Mouse (Mus musculus) intestine, postnatal 0 days (tissue): ENCODE measurements around the gene Map3k20. TPM values are rescaled to one million over a fixed set of nuclear protein-coding genes. Genes with fewer than 3 reads are reported as not detected.
A peak's percentile ranks its signal among the peaks of the same experiment; 100 is the strongest.

Source experiments
- ATAC-seq: fragments of 200-750 bp; cut with Nextera tagmentation; 2 replicates; pipeline ENCODE4 v1.8.0; 2017; ENCODE audit warnings: mild to moderate bottlenecking, moderate TSS enrichment, moderate library complexity
- H3K27ac ChIP-seq: fragments of 300-500 bp; sonication (generic); 2 replicates; pipeline ENCODE4 v1.5.1; 2014; ENCODE audit warnings: mild to moderate bottlenecking, low read depth, low read length, moderate library complexity
- H3K27me3 ChIP-seq: fragments of 300-500 bp; sonication (generic); replicated peaks from 2 replicates; pipeline ENCODE4 v1.6.1; 2014; ENCODE audit warnings: low read length, mixed read lengths; ENCODE audit not compliant: control insufficient read depth, insufficient read depth
- H3K36me3 ChIP-seq: fragments of 300-500 bp; sonication (generic); 2 replicates; pipeline ENCODE4 v1.6.1; 2014; ENCODE audit warnings: mild to moderate bottlenecking, moderate library complexity; ENCODE audit not compliant: control insufficient read depth, insufficient read depth
- H3K4me1 ChIP-seq: fragments of 300-500 bp; sonication (generic); replicated peaks from 2 replicates; pipeline ENCODE4 v1.6.1; 2014; ENCODE audit warnings: antibody characterized with exemption, low read length, mixed read lengths; ENCODE audit not compliant: control insufficient read depth, insufficient read depth
- H3K4me2 ChIP-seq: fragments of 300-500 bp; sonication (generic); replicated peaks from 2 replicates; pipeline ENCODE4 v1.6.1; 2014; ENCODE audit warnings: low read depth, mild to moderate bottlenecking, moderate library complexity
- H3K4me3 ChIP-seq: fragments of 300-500 bp; sonication (generic); 2 replicates; pipeline ENCODE4 v1.5.1; 2014; ENCODE audit warnings: low read depth, low read length
- H3K9ac ChIP-seq: fragments of 300-500 bp; sonication (generic); 2 replicates; pipeline ENCODE4 v1.6.1; 2014; ENCODE audit warnings: mild to moderate bottlenecking, low read depth, low read length
- H3K9me3 ChIP-seq: fragments of 300-500 bp; sonication (generic); 2 replicates; pipeline ENCODE4 v1.6.1; 2016; ENCODE audit warnings: mixed run types; ENCODE audit not compliant: control insufficient read depth
- CTCF ChIP-seq: sonication (generic); IDR thresholded peaks from 2 replicates; pipeline ENCODE4 v1.5.1; 2016; ENCODE audit warnings: low read depth, mild to moderate bottlenecking, control low read depth, antibody characterized with exemption, moderate library complexity
- WGBS: fragments of 180-500 bp; shearing (Covaris S2); extraction: QIAGEN DNeasy Blood & Tissue Kit; methylation state at CpG from one replicate; pipeline ENCODE4 v1.1.7; 2014; 5-methylcytosine and 5-hydroxymethylcytosine counted together
- polyA plus RNA-seq: library from polyadenylated mRNA; unstranded; fragments of >200 nt; fragmentation: Nextera tagmentation; extraction: Ambion mirVana; gene quantifications from 2 replicates; pipeline ENCODE4 v1.2.1, GENCODE M21; 2015

Gene Map3k20
- polyA plus RNA-seq, 1 experiment from 2014 or later = 9.0 TPM

DNA sequence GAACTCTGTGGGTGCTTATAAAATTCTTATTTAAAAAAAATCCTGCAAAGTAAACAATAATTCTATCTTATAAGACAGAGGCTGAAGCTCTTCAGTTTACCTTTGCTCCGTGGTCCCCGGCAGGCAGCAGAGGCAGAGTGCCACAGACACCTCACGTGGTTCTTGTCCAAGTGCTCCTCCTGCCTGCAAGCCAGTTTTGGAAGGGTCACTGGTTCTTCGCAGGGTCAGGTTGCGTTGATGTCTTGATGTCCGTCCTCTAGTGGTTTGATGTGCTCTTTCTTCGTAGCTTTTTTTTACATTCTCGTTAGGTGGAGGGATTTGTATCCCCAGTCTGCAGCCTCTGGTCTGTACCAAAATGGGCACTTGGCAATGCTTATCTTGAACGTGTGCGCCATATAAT lies 71.0 kb downstream of the Map3k20 start:
- WGBS = 86% methylated on average over 10 of the region's 10 CpGs
- no peaks in the 10 kb centered on the region for H3K9me3 ChIP-seq

DNA sequence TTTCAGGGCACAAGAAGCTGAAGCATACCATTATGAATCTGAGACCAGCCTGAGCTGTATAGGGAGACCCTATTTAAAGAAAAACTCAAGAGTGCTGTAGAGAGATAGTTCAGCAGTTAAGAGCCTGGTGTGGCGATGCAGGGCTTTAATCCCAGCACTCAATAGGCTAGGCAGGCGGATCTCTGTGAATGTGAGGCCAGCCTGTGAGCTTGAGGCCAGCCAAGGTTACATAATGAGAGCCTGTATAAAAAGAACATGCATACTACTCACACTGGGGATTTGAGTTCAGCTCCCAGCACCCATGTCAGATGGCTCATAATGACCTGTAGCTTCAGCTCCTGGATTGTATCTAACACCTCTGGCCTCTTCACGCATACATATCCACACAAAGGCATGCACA lies 76.1 kb downstream of the Map3k20 start:
- H3K9me3 ChIP-seq = no peaks in the 10 kb centered on the region
- H3K27me3 ChIP-seq = no peaks in the 10 kb centered on the region
- no peak for TF ChIP-seq CTCF
- 85% methylated on average over 3 of the region's 3 CpGs for WGBS
- H3K36me3 ChIP-seq = peaks cover 2% of the 10 kb centered on the region; the same call in 1 of the 2 replicates
- no peak overlapping the region for H3K4me3 ChIP-seq
- no peak for ATAC-seq
- peaks cover 5% of the 10 kb centered on the region for H3K4me1 ChIP-seq
- no peak overlapping the region for H3K4me2 ChIP-seq
- H3K9ac ChIP-seq = no peak overlapping the region
- H3K27ac ChIP-seq = no peak overlapping the region

More for the DNA sequence above, 71.0 kb downstream of the Map3k20 start:
- no peak for TF ChIP-seq CTCF
- no peaks in the 10 kb centered on the region for H3K27me3 ChIP-seq
- ATAC-seq = no peak
- no peak overlapping the region for H3K27ac ChIP-seq
- H3K9ac ChIP-seq = no peak overlapping the region
- no peak overlapping the region for H3K4me2 ChIP-seq
- no peak overlapping the region for H3K4me3 ChIP-seq
- no peaks in the 10 kb centered on the region for H3K4me1 ChIP-seq
- 0 out of 2 replicates have a peak, but pooled peaks cover 2% of the 10 kb centered on the region for H3K36me3 ChIP-seq

DNA sequence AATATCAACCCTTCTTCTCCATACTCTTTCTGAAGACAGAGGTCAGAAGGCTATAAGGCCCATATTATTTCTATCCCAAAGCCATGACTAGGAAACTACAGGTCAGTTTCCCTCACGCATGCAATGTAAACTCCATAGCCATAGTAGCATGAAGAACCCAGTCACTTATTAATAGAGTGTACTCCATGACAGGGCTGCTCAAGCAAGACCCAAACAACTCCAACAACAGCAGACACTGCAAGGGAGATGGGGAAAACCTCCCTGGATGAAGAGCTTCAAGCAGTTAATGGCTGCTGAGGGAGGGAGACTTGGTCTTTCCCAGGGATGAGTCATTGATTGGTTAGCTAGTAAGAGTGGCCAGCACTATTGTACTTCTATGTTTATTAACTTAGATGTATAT lies 78.0 kb downstream of the Map3k20 start:
- 90% methylated on average over 1 of the region's 1 CpGs for WGBS
- ATAC-seq = no peak
- no peak overlapping the region for H3K4me3 ChIP-seq
- no peak overlapping the region for H3K27ac ChIP-seq
- H3K9me3 ChIP-seq = no peaks in the 10 kb centered on the region
- H3K36me3 ChIP-seq = no peaks in the 10 kb centered on the region; the same call in 1 of the 2 replicates
- no peak overlapping the region for H3K4me2 ChIP-seq
- peaks cover 5% of the 10 kb centered on the region for H3K4me1 ChIP-seq
- no peak for TF ChIP-seq CTCF
- H3K27me3 ChIP-seq = no peaks in the 10 kb centered on the region
- H3K9ac ChIP-seq = no peak overlapping the region

DNA sequence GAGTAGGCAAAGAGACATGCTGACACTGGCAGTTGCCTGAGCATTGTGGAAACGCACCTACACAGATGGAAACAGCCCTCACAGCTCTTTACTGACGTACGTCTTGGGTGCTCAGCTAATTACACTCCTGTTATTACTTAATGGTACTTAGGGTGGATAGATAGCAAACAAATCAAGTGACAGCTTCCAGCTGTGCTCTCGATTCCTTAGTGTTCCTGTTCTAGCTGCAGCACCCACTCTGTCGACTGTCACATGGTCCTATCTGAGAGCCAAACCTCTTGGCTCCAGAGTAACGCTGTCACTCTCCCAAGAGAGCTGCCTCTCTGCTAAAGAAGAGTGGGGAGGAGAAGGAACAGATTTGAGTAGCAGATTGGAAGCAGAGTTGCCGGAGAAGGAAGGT lies 80.5 kb downstream of the Map3k20 start:
- WGBS = 15% methylated on average over 7 of the region's 7 CpGs
- Histone ChIP-seq H3K4me3 (no peak overlapping the region), H3K36me3 (peaks cover 5% of the 10 kb centered on the region; the same call in 1 of the 2 replicates), H3K27me3 (no peaks in the 10 kb centered on the region), H3K4me1 (peaks cover 5% of the 10 kb centered on the region), H3K9me3 (no peaks in the 10 kb centered on the region), H3K9ac (no peak overlapping the region), H3K4me2 (peak overlapping the region; percentile 43), H3K27ac (no peak overlapping the region)
- no peak for TF ChIP-seq CTCF
- ATAC-seq = peak; percentile 43; the same call in 1 of the 2 replicates

DNA sequence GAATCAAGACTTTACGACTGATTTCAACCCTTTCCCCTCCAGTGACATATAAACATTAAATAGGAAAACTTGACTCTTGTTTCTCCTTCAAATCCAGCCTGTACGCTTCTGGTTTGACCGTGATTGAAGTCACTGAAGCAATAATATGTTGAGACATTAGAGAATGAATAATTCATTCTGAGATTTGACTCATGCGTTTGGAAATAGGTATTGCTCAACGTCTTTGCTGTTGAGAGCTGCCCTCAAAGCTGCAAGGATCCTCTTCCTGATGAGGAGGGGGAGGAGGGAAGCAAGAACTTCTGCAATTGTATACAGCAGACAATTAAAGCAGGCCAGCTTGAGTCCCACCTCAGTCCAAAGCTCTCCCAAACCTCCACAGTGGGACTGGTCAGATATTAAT lies 81.1 kb downstream of the Map3k20 start:
- peaks cover 7% of the 10 kb centered on the region; the same call in 1 of the 2 replicates for H3K36me3 ChIP-seq
- TF ChIP-seq CTCF = no peak
- H3K4me3 ChIP-seq = no peak overlapping the region
- H3K27me3 ChIP-seq = no peaks in the 10 kb centered on the region
- H3K9ac ChIP-seq = no peak overlapping the region
- no peak overlapping the region for H3K27ac ChIP-seq
- H3K4me2 ChIP-seq = peak overlapping the region; percentile 43
- H3K9me3 ChIP-seq = no peaks in the 10 kb centered on the region
- peaks cover 5% of the 10 kb centered on the region for H3K4me1 ChIP-seq
- 49% methylated on average over 5 of the region's 5 CpGs for WGBS
- ATAC-seq = no peak

DNA sequence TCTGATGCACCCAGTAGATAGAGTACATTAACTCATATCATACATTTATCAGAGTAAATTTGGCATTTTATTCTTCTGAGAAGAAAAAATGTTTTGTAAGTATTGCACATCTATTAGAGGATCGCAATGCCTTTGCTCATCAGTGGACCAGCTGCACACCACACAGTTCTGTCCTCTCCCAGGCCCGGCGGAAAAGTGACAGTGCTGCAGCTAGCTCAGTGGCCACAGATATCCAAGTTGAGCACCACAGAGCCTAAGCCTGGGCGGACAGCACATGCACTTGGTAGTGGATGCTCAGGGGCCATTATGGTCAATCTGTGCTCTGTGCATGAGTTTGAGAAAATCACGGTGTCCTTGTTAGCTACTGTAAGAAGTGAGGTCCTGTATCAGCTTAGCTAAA lies 82.4 kb downstream of the Map3k20 start:
- peaks cover 12% of the 10 kb centered on the region; the same call in 1 of the 2 replicates for H3K36me3 ChIP-seq
- TF ChIP-seq CTCF = no peak
- H3K9me3 ChIP-seq = no peaks in the 10 kb centered on the region
- peaks cover 5% of the 10 kb centered on the region for H3K4me1 ChIP-seq
- no peak overlapping the region for H3K9ac ChIP-seq
- H3K4me2 ChIP-seq = no peak overlapping the region
- 96% methylated on average over 5 of the region's 5 CpGs for WGBS
- H3K27ac ChIP-seq = no peak overlapping the region
- ATAC-seq = no peak
- H3K27me3 ChIP-seq = no peaks in the 10 kb centered on the region
- H3K4me3 ChIP-seq = no peak overlapping the region
